Mouse (Mus musculus) kidney, embryonic 14.5 days (tissue): ENCODE measurements around the gene Cyfip2. TPM values are rescaled to one million over a fixed set of nuclear protein-coding genes. Genes with fewer than 3 reads are reported as not detected.

Experiments used
- ATAC-seq: fragments of 200-750 bp; cut with Nextera tagmentation; 2 replicates; pipeline ENCODE4 v1.8.0; 2017; ENCODE audit warnings: moderate number of reproducible peaks, mild to moderate bottlenecking, moderate TSS enrichment, moderate library complexity; ENCODE audit not compliant: low FRiP score, low TSS enrichment
- H3K27ac ChIP-seq: fragments of 300-500 bp; sonication (generic); 2 replicates; pipeline ENCODE4 v1.5.1; 2014; ENCODE audit warnings: low read depth, mild to moderate bottlenecking, low read length, moderate library complexity, mixed read lengths
- H3K27me3 ChIP-seq: fragments of 300-500 bp; sonication (generic); 2 replicates; pipeline ENCODE4 v1.6.1; 2014; ENCODE audit warnings: mild to moderate bottlenecking, low read length; ENCODE audit not compliant: control insufficient read depth, insufficient read depth
- H3K36me3 ChIP-seq: fragments of 300-500 bp; sonication (generic); 2 replicates; pipeline ENCODE4 v1.6.1; 2014; ENCODE audit warnings: low read length, mixed read lengths; ENCODE audit not compliant: control insufficient read depth, insufficient read depth
- H3K4me1 ChIP-seq: fragments of 300-500 bp; sonication (generic); 2 replicates; pipeline ENCODE4 v1.6.1; 2014; ENCODE audit warnings: low read length, mixed read lengths; ENCODE audit not compliant: control insufficient read depth, insufficient read depth
- H3K4me2 ChIP-seq: fragments of 300-500 bp; sonication (generic); replicated peaks from 2 replicates; pipeline ENCODE4 v1.6.1; 2014; ENCODE audit warnings: low read depth, mild to moderate bottlenecking, low read length
- H3K4me3 ChIP-seq: fragments of 300-500 bp; sonication (generic); 2 replicates; pipeline ENCODE4 v1.5.1; 2014; ENCODE audit warnings: mild to moderate bottlenecking, low read length
- H3K9ac ChIP-seq: fragments of 300-500 bp; sonication (generic); 2 replicates; pipeline ENCODE4 v1.6.1; 2014; ENCODE audit warnings: low read depth, mild to moderate bottlenecking, low read length, moderate library complexity
- H3K9me3 ChIP-seq: fragments of 300-500 bp; sonication (generic); 2 replicates; pipeline ENCODE4 v1.6.1; 2016; ENCODE audit warnings: low read length; ENCODE audit not compliant: control insufficient read depth
- WGBS: fragments of 180-500 bp; shearing (Covaris S2); extraction: QIAGEN DNeasy Blood & Tissue Kit; methylation state at CpG from one replicate; pipeline ENCODE4 v1.1.7; 2014; 5-methylcytosine and 5-hydroxymethylcytosine counted together
- polyA plus RNA-seq: library from polyadenylated mRNA; unstranded; fragments of >200 nt; fragmentation: Nextera tagmentation; extraction: Ambion mirVana; gene quantifications from 2 replicates; pipeline ENCODE4 v1.2.1, GENCODE M21; 2014

Gene Cyfip2
- polyA plus RNA-seq, 1 experiment from 2014 or later, result 19.2 TPM

- Histone ChIP-seq H3K4me3 (no peak overlapping the region), H3K36me3 (no peaks in the 10 kb centered on the region), H3K4me2 (no peak overlapping the region), H3K9me3 (no peaks in the 10 kb centered on the region), H3K9ac (no peak overlapping the region), H3K27ac (no peak overlapping the region), H3K27me3 (no peaks in the 10 kb centered on the region), H3K4me1 (peaks cover 2% of the 10 kb centered on the region; the same call in 1 of the 2 replicates)
- ATAC-seq, result no peak
- 76% methylated on average over 10 of the region's 10 CpGs for WGBS
These were observed 8.6 kb downstream of the Cyfip2 start for GRCm38 (mm10) chr11:46304093-46304492.

- Histone ChIP-seq H3K9me3 (no peaks in the 10 kb centered on the region), H3K36me3 (no peaks in the 10 kb centered on the region), H3K27ac (no peak overlapping the region), H3K27me3 (no peaks in the 10 kb centered on the region), H3K4me2 (no peak overlapping the region), H3K4me3 (no peak overlapping the region), H3K4me1 (peaks cover 5% of the 10 kb centered on the region; the same call in 1 of the 2 replicates), H3K9ac (no peak overlapping the region)
- WGBS, result 92% methylated on average over 9 of the region's 9 CpGs
- no peak for ATAC-seq
These were observed 10.2 kb downstream of the Cyfip2 start for GRCm38 (mm10) chr11:46302471-46302870.

GRCm38 (mm10) chr11:46301579-46302248, 10.9 kb downstream of the Cyfip2 start:
- H3K9ac ChIP-seq, result no peak overlapping the region
- no peak overlapping the region for H3K4me3 ChIP-seq
- no peaks in the 10 kb centered on the region for H3K27me3 ChIP-seq
- H3K27ac ChIP-seq, result no peak overlapping the region
- no peak for ATAC-seq
- no peaks in the 10 kb centered on the region for H3K9me3 ChIP-seq
- H3K4me1 ChIP-seq, result peaks cover 5% of the 10 kb centered on the region; the same call in 1 of the 2 replicates
- H3K4me2 ChIP-seq, result no peak overlapping the region
- 88% methylated on average over 23 of the region's 23 CpGs for WGBS
- no peaks in the 10 kb centered on the region for H3K36me3 ChIP-seq

GRCm38 (mm10) chr11:46299901-46300300, 12.8 kb downstream of the Cyfip2 start:
- WGBS, result 73% methylated on average over 6 of the region's 6 CpGs

GRCm38 (mm10) chr11:46298889-46299785, 13.5 kb downstream of the Cyfip2 start:
- Histone ChIP-seq H3K9ac (no peak overlapping the region), H3K4me1 (peaks cover 5% of the 10 kb centered on the region; the same call in 1 of the 2 replicates), H3K27ac (no peak overlapping the region), H3K4me3 (no peak overlapping the region), H3K9me3 (no peaks in the 10 kb centered on the region), H3K36me3 (no peaks in the 10 kb centered on the region), H3K27me3 (no peaks in the 10 kb centered on the region), H3K4me2 (no peak overlapping the region)
- peak; percentile 53 for ATAC-seq
- WGBS, result 42% methylated on average over 13 of the region's 13 CpGs

More at GRCm38 (mm10) chr11:46299901-46300300, 12.8 kb downstream of the Cyfip2 start:
- H3K4me2 ChIP-seq, result no peak overlapping the region
- peaks cover 5% of the 10 kb centered on the region; the same call in 1 of the 2 replicates for H3K4me1 ChIP-seq
- no peak for ATAC-seq
- H3K9ac ChIP-seq, result no peak overlapping the region
- no peaks in the 10 kb centered on the region for H3K9me3 ChIP-seq
- no peaks in the 10 kb centered on the region for H3K36me3 ChIP-seq
- H3K27me3 ChIP-seq, result no peaks in the 10 kb centered on the region
- H3K4me3 ChIP-seq, result no peak overlapping the region
- H3K27ac ChIP-seq, result no peak overlapping the region

GRCm38 (mm10) chr11:46294390-46294789, 18.3 kb downstream of the Cyfip2 start:
- Histone ChIP-seq H3K36me3 (no peaks in the 10 kb centered on the region), H3K27ac (no peak overlapping the region), H3K4me3 (no peak overlapping the region), H3K4me1 (peaks cover 5% of the 10 kb centered on the region; the same call in 1 of the 2 replicates), H3K27me3 (no peaks in the 10 kb centered on the region), H3K9ac (no peak overlapping the region), H3K4me2 (no peak overlapping the region), H3K9me3 (no peaks in the 10 kb centered on the region)
- WGBS, result 65% methylated on average over 11 of the region's 11 CpGs
- no peak; the same call in 1 of the 2 replicates for ATAC-seq

- Histone ChIP-seq H3K9me3 (no peaks in the 10 kb centered on the region), H3K36me3 (no peaks in the 10 kb centered on the region), H3K9ac (no peak overlapping the region), H3K4me3 (no peak overlapping the region), H3K4me2 (no peak overlapping the region), H3K4me1 (no peaks in the 10 kb centered on the region; the same call in 1 of the 2 replicates), H3K27me3 (no peaks in the 10 kb centered on the region), H3K27ac (no peak overlapping the region)
- 70% methylated on average over 5 of the region's 5 CpGs for WGBS
- no peak for ATAC-seq
These were observed 19.2 kb downstream of the Cyfip2 start for GRCm38 (mm10) chr11:46293491-46293890.

GRCm38 (mm10) chr11:46290988-46291405, 21.7 kb downstream of the Cyfip2 start:
- WGBS, result 19% methylated on average over 10 of the region's 10 CpGs
- no peaks in the 10 kb centered on the region for H3K27me3 ChIP-seq
- peak; percentile 50; the same call in 1 of the 2 replicates for ATAC-seq
- H3K4me2 ChIP-seq, result no peak overlapping the region
- no peak overlapping the region for H3K4me3 ChIP-seq
- no peak overlapping the region for H3K27ac ChIP-seq
- H3K4me1 ChIP-seq, result no peaks in the 10 kb centered on the region; the same call in 1 of the 2 replicates
- no peak overlapping the region for H3K9ac ChIP-seq
- H3K9me3 ChIP-seq, result no peaks in the 10 kb centered on the region
- H3K36me3 ChIP-seq, result no peaks in the 10 kb centered on the region
